Mouse (Mus musculus) ES-Bruce4 (cell line): ENCODE results near the gene M6pr. TPM values are rescaled to one million over a fixed set of nuclear protein-coding genes. Genes with fewer than 3 reads are reported as not detected.

Experiments used
- H3K27ac ChIP-seq: 2 replicates; pipeline ENCODE4 v1.5.1; 2012; ENCODE audit warnings: low read length, inconsistent platforms; ENCODE audit not compliant: insufficient read depth
- H3K27me3 ChIP-seq: 2 replicates; pipeline ENCODE4 v1.6.1; 2012; ENCODE audit warnings: mild to moderate bottlenecking, low read length, inconsistent platforms; ENCODE audit not compliant: control insufficient read depth, poor library complexity, insufficient read depth, severe bottlenecking
- H3K36me3 ChIP-seq: 2 replicates; pipeline ENCODE4 v1.6.1; 2012; ENCODE audit warnings: inconsistent platforms, mild to moderate bottlenecking, low read length, moderate library complexity; ENCODE audit not compliant: control insufficient read depth, poor library complexity, insufficient read depth, severe bottlenecking
- H3K4me1 ChIP-seq: one replicate; pipeline ENCODE4 v1.8.1; 2011; ENCODE audit warnings: low read length; ENCODE audit not compliant: control insufficient read depth, insufficient read depth
- H3K4me3 ChIP-seq: 2 replicates; pipeline ENCODE4 v1.5.1; 2011; ENCODE audit warnings: low read depth, mild to moderate bottlenecking, low read length
- H3K9ac ChIP-seq: 2 replicates; pipeline ENCODE4 v1.6.1; 2012; ENCODE audit warnings: low read depth, mild to moderate bottlenecking, inconsistent platforms; ENCODE audit not compliant: poor library complexity, severe bottlenecking
- H3K9me3 ChIP-seq: replicated peaks from 2 replicates; pipeline ENCODE4 v1.6.1; 2012; ENCODE audit warnings: mild to moderate bottlenecking, low read length, inconsistent platforms; ENCODE audit not compliant: control insufficient read depth, poor library complexity, insufficient read depth, severe bottlenecking
- CTCF ChIP-seq: IDR thresholded peaks from one replicate; pipeline ENCODE4 v1.8.1; 2011; ENCODE audit warnings: low read depth, low read length
- EP300 ChIP-seq: IDR thresholded peaks from 2 replicates; pipeline ENCODE4 v1.6.1; 2011; ENCODE audit warnings: low read depth, low read length; ENCODE audit not compliant: insufficient read depth
- POLR2A ChIP-seq: IDR thresholded peaks from one replicate; pipeline ENCODE4 v1.8.1; 2011; ENCODE audit warnings: low read length; ENCODE audit not compliant: insufficient read depth
- polyA plus RNA-seq: library from polyadenylated mRNA; stranded (reverse); fragments of >200 nt; gene quantifications from 2 replicates; pipeline ENCODE4 v1.2.4, GENCODE M21; 2011; ENCODE audit warnings: low read depth; ENCODE audit not compliant: missing spikeins, insufficient read depth, insufficient read length

M6pr gene
- polyA plus RNA-seq, 1 experiment = 104 TPM

DNA sequence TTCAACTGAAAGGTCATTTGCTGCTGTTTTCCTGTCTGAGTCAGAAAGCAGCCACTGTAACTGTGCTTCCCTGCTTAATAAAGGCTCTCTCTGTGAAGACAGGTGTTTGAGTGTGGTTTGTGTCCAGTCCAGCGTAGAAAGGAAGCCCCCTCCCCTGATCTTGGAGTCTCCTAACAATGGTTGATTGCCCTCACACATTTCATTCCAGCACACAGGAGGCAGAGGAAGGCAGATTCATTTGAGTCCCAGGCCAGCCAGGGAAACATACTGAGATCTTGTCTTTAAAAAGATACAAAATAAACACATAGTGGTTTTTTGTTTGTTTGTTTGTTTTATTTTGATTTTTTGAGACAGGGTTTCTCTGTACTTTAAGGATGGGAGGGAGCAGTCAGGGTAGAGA is 6.4 kb upstream of the M6pr start:
- Histone ChIP-seq H3K9ac (no peak overlapping the region), H3K27ac (no peak overlapping the region), H3K27me3 (no peaks in the 10 kb centered on the region), H3K4me3 (no peak overlapping the region), H3K9me3 (no peaks in the 10 kb centered on the region), H3K36me3 (no peaks in the 10 kb centered on the region), H3K4me1 (peaks cover 1% of the 10 kb centered on the region)
- no peak for TF ChIP-seq POLR2A

DNA sequence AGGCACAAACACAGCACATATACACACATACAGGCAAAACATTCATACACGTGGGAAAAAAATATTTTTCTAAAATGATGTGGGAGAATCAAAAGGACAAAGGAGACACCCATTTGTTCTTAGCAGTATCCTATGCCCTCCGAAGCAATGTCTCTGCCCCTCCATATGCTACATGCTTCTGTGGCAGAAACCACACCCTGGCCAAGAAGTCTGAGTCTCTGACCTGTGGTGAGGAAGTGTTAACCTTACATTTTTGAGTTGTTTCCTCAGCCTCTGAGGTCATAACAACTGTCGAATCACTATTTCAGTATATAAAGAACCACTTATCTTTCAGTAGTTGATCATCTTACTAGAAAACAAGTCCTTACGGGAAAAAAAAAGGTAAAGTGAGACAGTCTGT is 5.9 kb upstream of the M6pr start:
- H3K9me3 ChIP-seq = no peaks in the 10 kb centered on the region
- H3K36me3 ChIP-seq = no peaks in the 10 kb centered on the region
- no peaks in the 10 kb centered on the region for H3K27me3 ChIP-seq
- H3K4me3 ChIP-seq = no peak overlapping the region
- no peak overlapping the region for H3K9ac ChIP-seq
- no peak for TF ChIP-seq CTCF
- H3K4me1 ChIP-seq = peaks cover 1% of the 10 kb centered on the region
- no peak overlapping the region for H3K27ac ChIP-seq

DNA sequence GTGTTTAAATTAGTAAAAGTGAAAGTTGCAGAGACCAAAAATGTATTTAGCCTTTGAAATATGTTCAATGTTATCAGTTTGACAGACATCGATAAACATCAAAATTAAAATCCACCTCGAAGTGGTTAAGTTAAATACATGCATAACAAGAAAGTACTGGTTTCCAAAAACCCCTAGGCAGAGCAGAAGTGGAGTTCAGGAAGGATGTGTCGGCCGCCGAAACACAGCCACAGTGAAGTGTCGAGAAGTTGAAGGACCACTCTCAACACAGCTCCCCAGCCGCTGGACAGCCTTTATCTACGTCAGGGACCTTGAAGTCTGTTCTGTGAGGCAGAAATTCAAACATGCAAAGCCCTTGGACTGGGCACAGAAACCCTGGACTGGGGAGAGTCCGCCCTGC is 5.0 kb upstream of the M6pr start:
- H3K9ac ChIP-seq = no peak overlapping the region
- H3K27ac ChIP-seq = no peak overlapping the region
- no peak for TF ChIP-seq CTCF

DNA sequence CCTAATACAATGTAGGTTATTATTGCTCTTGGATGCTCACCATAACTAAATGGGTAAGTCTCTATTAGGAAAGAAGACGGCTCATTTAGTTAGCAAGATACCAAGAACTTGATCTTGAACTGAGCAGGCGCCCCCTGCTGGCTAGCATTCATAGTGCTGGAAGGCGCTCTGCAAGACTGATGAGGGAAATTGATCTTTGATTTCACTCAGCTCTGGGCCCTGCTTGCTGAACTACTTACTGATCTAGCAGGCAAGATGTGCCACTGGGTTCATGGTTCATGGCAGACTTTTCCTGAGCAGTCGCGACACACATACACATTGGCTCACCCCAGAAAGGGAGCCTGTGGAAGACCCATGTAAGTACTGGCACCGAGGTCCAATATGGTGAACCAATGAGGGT is 4.2 kb upstream of the M6pr start:
- Histone ChIP-seq H3K9me3 (no peaks in the 10 kb centered on the region), H3K4me1 (peaks cover 1% of the 10 kb centered on the region), H3K4me3 (no peak overlapping the region), H3K9ac (no peak overlapping the region), H3K27me3 (no peaks in the 10 kb centered on the region), H3K27ac (no peak overlapping the region), H3K36me3 (no peaks in the 10 kb centered on the region)
- TF ChIP-seq CTCF = peak; percentile 71
- no peak for TF ChIP-seq EP300

More for the DNA sequence above, 5.0 kb upstream of the M6pr start:
- H3K36me3 ChIP-seq = no peaks in the 10 kb centered on the region
- H3K27me3 ChIP-seq = no peaks in the 10 kb centered on the region
- no peaks in the 10 kb centered on the region for H3K9me3 ChIP-seq
- peaks cover 1% of the 10 kb centered on the region for H3K4me1 ChIP-seq
- H3K4me3 ChIP-seq = no peak overlapping the region

DNA sequence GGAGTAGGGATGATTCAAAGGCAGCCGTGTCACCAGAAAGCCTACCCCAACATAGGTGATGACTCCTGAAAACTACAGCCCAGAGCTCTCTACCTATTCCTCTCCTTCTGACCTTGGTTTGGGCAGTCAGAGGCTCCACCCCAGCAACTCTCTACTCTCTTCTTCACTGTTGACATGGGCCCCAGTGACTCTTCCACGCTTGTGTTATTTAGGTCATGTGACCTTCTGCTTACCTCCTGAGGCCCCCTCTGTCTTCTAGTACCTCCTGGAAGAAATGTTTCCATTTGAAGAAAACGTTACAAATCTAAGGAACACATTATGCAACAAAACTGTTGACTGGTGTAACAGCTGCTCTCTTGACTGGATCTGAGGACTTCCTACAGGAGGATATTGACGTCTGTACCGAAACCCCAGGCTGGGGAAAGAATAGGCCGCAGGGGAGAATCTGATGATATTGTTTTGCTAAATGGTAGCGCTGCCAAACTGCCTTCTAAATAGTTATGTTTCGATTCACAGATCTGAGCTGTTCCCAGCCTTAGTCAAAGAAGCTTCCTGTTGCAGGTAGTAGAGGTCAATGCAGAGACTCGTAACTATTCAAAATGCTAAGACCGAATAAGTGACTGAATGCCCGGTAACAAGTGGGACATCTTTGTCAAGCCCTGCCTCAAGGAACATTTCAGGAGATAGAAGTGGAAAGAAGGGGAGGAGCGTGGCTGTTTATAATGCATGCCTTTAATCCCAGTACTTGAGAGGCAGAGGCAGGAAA is 3.5 kb upstream of the M6pr start:
- Histone ChIP-seq H3K9me3 (no peaks in the 10 kb centered on the region), H3K4me1 (peaks cover 1% of the 10 kb centered on the region), H3K36me3 (no peaks in the 10 kb centered on the region), H3K27ac (no peak overlapping the region), H3K9ac (no peak overlapping the region), H3K4me3 (no peak overlapping the region), H3K27me3 (no peaks in the 10 kb centered on the region)
- no peak for TF ChIP-seq CTCF
- TF ChIP-seq EP300 = no peak
- no peak for TF ChIP-seq POLR2A

DNA sequence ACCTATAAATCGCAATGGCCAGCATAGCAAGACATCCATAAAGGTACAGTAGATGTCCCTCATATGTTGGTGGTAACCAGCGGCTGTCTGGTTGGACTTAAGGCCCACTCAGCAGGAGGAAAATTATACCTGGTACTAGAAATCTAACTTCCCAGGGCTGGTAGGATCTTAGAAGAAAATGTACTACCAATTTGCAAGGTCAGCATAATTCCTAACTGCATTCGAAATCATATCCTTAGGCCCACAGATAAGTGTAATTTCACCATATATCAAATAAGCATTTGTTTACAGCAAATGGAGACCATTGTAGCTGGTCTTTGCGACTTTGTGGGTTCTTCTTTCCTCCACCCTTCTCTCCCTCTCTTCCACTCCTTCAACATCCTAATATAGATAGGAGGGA is 1.8 kb upstream of the M6pr start:
- Histone ChIP-seq H3K4me3 (no peak overlapping the region), H3K9ac (no peak overlapping the region), H3K9me3 (no peaks in the 10 kb centered on the region), H3K27me3 (no peaks in the 10 kb centered on the region), H3K36me3 (peaks cover 6% of the 10 kb centered on the region), H3K4me1 (peaks cover 1% of the 10 kb centered on the region), H3K27ac (no peak overlapping the region)
- TF ChIP-seq CTCF = no peak
- no peak for TF ChIP-seq POLR2A
- no peak for TF ChIP-seq EP300

DNA sequence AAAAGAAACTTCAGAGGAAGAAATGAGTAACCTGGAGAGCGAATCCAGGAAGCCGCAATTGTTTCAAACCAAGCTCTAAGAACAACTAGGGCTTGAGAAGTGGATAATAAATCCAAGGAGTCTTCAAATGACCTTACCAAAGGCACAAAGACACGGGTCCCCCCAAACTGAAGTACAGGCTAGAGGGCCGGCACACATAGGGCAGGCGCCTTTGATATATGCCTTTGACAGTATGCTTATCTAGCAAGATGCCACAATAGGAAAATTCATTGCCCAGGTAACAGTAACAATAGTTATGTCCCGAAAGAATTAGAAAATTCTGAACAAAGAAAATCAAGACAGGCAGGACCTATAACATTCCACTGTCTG is 400 bp upstream of the M6pr start:
- Histone ChIP-seq H3K27me3 (no peaks in the 10 kb centered on the region), H3K36me3 (peaks cover 18% of the 10 kb centered on the region), H3K9me3 (no peaks in the 10 kb centered on the region), H3K27ac (no peak overlapping the region), H3K4me3 (no peak overlapping the region), H3K9ac (no peak overlapping the region), H3K4me1 (peaks cover 1% of the 10 kb centered on the region)
- no peak for TF ChIP-seq POLR2A
- TF ChIP-seq EP300 = no peak
- TF ChIP-seq CTCF = no peak
